Mouse (Mus musculus) heart, postnatal 0 days (tissue): ENCODE measurements around the gene Plxna1.

Source experiments
- CTCF ChIP-seq: IDR thresholded peaks from 2 replicates; pipeline ENCODE4 v1.5.1; 2016; ENCODE audit warnings: antibody characterized with exemption, control low read depth, low read depth
- EP300 ChIP-seq: IDR thresholded peaks from 2 replicates; pipeline ENCODE4 v1.6.1; 2016; ENCODE audit warnings: antibody characterized with exemption, low read depth

DNA sequence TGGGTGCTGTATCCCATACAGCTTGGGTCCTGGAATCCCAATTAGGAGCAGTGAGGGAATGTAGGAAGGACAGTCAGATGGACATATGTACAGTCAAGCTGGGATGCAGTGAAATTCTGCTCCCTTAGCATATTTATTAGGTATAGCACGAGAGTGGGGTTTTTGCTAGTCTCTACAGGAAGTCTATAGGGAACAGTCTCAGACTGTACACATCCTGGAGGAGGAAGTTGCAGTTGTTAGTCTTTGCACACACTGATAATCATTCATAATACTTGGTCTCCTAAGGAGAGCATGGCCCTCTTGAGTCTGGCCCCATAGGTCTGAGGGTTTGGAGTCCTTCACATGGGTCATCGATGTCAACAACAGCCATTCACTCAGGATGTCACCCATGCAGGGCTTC, 50.9 kb downstream of the Plxna1 start:
- TF ChIP-seq CTCF (no peak), EP300 (no peak)
